Mouse (Mus musculus) left cerebral cortex, postnatal 4 days (tissue): ENCODE data around the gene Obscn. TPM values are rescaled to one million over a fixed set of nuclear protein-coding genes. Genes with fewer than 3 reads are reported as not detected.
A peak's percentile ranks its signal among the peaks of the same experiment; 100 is the strongest.

Source experiments
- DNase-seq: peaks from one replicate; pipeline ENCODE4 v3.0.0-alpha.2; 2022
- intact Hi-C: fragments of 180-260 bp; cut with DNase I; formaldehyde crosslinking; loops from one replicate; pipeline ENCODE4 v1.15.1; 2025
- total RNA-seq, 2 experiments: library from RNA; stranded (reverse); gene quantifications; 2 replicates each; pipeline ENCODE4 v1.2.3; 2021

Gene Obscn
- total RNA-seq, 2 experiments from 2014 or later, result 4.4 to 4.7 TPM

GRCm38 (mm10) chr11:59068433-59068832 is 67.8 kb downstream of the Obscn start:
- intact Hi-C loops, result no loop called here

GRCm38 (mm10) chr11:59067921-59068320 is 68.3 kb downstream of the Obscn start:
- DNase-seq, result no peak
- intact Hi-C loops, result no loop called here

More at GRCm38 (mm10) chr11:59068433-59068832, 67.8 kb downstream of the Obscn start:
- DNase-seq, result no peak

DNA sequence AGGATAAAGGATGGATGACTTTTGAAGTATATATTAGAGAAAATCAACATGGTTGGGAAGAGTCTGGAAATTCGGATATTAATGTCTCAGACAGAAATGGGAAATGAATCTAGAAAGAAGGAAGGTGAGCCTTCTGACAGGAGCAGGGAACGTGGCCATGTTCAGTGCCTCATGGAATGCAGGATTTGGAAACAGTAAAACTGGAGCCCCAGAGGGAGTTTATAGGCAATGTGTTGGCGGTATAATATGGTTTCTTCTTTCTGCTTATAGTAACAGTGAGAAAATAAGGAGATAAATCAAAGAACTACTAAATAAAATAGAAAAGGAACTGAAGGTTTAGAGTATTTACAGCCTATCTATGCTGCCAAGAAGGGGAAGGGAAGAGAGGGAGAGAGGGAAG is 78.2 kb downstream of the Obscn start:
- no peak for DNase-seq
- intact Hi-C loops, result no loop called here

DNA sequence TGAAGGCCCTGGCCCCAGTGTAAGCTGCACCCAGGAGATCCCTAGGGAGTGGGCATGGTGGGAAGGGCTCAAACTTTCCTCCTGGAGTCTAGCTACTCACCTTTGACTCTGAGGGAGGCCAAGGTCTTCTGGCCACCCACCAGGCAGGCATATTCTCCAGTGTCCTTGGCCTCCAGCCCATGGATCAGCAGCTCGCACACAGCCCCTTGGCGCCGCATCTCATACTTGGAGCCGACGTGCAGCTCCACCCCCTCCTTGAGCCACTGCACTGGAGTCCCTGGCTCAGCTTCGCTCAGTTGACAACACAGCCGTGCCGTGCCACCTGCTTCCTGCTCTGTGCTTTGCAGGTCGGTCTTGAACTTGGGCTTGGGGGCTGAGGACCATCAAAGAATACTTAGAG is 85.2 kb downstream of the Obscn start:
- peak; percentile 35 for DNase-seq
- intact Hi-C loops, result no loop called here

DNA sequence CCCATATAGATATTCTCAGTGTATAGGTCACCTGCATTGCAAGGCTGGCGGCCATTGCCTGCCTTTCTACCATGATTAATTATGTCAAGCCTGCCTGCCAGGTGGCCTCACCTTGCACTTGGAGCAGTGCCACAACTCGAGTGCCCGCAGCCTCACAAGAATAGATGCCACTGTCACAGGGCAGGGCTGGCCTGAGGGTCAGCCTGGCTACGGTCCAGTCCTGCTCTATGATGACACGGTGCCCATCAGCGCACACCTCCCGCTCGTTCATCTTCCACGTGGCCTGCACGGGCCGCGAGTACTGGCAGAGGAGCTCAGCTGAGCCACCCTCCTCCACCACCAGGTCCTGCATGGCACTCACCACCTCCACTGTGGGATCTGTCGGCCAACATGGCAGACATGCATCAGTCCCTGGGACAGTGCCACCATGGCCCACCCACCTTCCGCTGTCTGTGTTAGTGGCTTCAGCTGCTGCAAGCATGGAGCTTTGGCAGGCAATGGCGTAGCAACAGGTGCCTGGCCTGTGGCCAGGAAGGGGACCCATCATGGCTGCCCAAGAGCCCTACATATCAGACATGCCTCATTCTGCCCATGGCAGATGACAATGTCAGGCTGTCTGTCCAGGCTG is 91.4 kb downstream of the Obscn start:
- DNase-seq, result peak; percentile 83
- intact Hi-C loops, result no loop called here

GRCm38 (mm10) chr11:59029003-59029402 is 107.2 kb downstream of the Obscn start:
- intact Hi-C loops, result no loop called here
- no peak for DNase-seq

- no peak for DNase-seq
- intact Hi-C loops, result no loop called here
Measured at GRCm38 (mm10) chr11:59026411-59026810, 109.8 kb downstream of the Obscn start.

DNA sequence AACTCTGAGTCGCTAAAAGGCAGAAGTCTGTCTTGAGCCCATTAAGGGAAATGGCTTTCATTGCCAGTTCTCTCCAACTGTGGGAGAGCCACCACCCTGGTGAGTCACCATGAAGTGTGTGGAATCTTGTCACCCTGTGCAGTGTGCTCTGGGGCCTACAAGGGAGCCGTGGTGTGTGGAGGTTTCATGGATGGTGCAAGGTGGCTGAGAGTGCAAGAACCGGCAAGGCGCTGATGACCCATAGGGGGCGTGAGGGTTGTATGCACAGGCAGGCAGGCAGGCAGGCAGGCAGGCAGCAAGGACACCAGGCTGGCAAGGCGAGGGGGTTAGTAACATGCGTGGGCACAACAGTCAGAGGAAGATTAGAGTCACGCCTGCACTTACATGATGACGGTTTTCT is 121.2 kb downstream of the Obscn start:
- intact Hi-C loops, result no loop called here
- DNase-seq, result peak; percentile 55

DNA sequence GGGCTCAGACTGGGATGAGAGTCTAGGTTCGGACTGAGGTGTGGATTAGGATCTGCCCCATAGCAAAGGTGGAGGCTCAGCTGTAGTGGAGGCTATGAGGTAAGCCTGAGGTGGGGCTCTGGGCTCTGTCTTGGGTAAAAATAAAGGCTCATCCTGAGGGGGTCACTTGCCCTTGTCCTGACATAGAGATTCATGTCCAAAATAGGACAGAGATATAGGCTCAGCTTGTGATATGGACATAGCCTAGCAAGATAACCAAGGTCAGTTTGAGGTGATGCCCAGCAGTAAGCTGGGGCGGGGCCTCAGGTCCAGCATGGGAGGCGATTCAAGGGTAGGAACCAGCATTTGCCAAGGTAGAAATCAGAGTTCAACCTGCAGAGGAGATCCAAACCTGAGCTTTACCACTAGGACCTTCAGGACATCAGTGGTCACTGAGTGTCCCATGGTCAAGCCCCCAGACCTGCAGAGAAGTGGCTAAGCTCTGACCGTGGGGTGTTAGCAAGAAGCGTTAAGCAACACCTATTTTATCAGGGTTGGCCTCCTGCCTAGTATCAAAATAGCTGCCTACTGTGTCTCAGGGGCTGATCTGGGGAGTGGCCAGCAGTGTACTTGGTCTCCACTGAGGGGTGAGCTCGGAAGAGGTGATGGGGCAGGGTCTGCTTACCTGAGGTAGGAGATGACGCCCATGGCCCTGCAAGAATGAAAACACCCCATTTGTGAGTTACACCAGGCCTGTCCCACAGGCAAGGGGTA is 133.7 kb downstream of the Obscn start:
- no peak for DNase-seq
- intact Hi-C loops, result no loop called here

DNA sequence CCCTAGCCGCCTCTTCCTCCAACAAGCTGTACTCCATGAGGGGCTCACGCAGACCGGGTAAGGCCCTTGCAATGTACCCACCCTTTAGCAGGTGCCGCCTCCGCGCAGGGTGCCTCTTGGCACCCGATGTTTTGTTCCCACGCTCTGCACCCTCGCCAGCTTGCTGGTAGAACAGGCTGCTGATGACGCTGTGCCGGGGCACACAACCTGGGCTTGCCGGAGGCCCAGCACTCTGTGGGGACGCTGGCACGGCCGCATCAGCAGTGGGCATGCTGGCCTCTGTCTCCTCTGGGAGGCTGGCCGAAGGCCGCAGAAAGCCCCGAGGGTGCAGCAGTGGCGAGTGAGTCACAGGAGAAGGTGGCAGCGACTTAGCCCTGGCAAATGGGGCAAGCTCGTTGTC is 135.6 kb downstream of the Obscn start:
- intact Hi-C loops, result no loop called here
- no peak for DNase-seq

GRCm38 (mm10) chr11:58999830-59000229 is 136.4 kb downstream of the Obscn start:
- no peak for DNase-seq
- intact Hi-C loops, result no loop called here

DNA sequence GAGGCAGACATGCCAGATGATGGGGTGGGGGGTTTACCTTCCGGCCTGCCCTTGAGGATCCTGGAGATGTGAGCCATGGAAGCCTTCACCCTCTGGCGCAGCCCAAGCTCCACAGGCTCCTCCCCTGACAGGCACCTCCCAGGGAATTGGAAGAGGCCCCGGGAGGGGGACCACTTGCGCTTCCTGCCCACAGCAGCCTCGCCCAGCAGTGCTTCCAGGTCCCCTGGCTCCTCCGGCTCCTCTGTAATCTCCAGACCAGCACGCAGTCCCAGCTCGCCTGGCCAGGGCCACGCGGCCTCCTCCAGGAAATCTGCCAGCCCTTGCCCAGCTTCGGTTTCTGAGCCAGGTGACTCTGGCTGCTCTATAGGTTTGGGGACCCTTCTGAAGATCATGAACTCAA is 137.0 kb downstream of the Obscn start:
- intact Hi-C loops, result no loop called here
- DNase-seq, result no peak

DNA sequence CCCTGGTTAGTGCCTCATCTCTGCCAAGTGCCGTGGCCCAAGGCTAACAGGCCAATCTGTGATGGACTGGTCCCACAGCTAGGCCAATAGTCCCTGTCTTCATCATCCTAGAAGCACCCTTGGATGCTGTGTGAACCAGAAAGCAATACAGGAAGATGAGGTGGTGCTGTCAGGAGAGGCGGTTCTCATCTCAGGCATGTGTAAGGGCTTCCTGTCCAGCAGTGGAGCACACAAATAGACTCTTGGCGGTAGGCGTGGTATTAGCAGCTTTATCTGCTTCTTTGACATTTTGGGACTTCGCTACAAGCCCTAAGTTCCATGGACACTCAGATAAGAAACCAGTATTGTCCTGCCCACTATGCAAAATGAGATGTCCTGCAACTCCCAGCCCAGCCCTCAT is 138.7 kb downstream of the Obscn start:
- no peak for DNase-seq
- intact Hi-C loops, result no loop called here

- intact Hi-C loops, result no loop called here
- no peak for DNase-seq
Measured at GRCm38 (mm10) chr11:58995807-58996370, 140.3 kb downstream of the Obscn start.

DNA sequence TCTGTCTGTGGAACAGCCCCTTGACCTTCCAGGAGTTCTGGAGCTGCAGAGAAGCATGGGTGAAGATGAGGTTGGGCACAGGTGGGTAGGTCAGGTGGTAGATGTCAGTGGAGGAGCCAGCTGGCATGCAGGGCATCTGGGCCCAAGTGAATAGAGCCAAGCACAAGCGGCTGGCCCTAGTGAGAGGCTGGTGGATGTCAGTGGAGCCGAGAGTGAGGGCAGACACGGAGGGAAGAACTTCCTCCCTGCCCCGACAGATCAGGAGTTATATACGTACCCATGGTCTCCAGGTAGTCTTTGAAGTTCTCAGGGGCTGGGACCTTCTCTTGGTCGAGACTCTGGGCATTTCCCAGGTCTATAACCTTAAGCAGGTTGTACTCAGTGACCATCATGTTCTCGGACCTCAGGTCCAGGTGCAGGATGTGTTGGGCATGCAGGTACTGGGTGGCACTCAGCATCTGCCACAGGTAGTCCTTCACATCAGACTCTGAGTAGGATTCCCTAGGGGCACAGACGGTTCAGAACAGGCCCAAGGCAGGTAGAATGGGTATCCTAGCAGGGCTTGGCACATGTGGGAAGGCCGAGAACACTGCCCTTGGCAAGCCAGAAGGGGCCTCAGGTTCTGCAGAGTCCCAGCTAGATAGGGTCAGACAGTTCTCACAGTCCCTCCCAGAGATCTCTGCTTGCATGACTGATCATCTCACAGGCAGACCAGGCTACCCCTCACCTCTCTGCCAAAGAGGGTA is 141.0 kb downstream of the Obscn start:
- DNase-seq, result no peak
- intact Hi-C loops, result no loop called here

DNA sequence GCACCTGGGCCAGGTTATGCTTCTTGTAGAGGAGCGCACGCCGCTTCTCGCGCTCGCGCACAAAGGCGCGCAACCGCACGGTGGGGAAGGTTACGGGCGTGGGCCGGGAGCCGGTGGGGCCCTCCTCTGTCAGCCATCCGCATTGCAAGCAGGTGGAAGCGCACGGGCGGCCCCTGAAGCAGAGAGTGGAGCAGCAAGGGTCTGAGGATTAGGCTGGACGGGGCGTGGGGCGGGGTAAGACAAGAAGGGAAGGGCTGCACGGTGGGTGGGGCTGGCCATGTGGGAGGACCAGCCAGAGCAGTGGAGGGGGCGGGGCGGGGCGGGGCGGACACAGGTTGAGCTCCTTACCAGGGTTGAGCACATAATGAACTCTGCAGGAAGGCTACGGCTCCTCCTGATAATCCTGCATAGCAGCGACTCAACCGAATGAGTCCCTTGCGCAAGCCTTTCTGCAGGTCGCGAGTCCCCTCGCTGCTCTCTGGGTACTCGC is 141.8 kb downstream of the Obscn start:
- intact Hi-C loops, result no loop called here
- peak; percentile 45 for DNase-seq

DNA sequence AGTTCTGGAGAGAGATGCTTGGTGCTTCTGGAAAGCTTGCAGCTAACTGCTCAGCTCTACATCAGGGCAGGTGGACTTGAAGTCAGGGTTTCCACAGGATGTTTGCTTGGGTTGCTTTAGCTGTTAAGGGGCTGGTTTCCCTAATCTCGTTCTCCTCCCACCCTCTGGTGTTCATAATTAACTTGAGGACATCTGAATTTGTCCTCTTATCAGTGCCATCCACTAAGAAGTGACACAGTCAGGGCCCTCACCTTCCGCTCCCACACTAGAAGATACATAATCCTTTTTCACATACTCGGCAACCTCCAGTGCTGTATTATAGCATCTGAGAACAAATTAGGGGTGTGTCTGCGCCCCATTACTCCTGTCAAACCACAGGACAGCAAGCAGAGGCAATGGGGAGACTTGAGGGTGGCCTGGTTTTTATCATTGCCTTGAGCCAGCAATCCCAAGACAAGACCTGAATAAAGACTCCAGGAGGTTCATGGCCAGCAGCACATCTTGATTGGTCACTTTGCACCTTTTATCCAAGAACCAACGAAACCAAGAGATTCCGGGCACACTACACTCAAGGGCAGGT is 143.0 kb downstream of the Obscn start:
- no peak for DNase-seq
- intact Hi-C loops, result no loop called here

- intact Hi-C loops, result no loop called here
- no peak for DNase-seq
Measured at GRCm38 (mm10) chr11:58991911-58992310, 144.3 kb downstream of the Obscn start.

- DNase-seq, result no peak
Measured at GRCm38 (mm10) chr11:58990794-58991193, 145.4 kb downstream of the Obscn start.

DNA sequence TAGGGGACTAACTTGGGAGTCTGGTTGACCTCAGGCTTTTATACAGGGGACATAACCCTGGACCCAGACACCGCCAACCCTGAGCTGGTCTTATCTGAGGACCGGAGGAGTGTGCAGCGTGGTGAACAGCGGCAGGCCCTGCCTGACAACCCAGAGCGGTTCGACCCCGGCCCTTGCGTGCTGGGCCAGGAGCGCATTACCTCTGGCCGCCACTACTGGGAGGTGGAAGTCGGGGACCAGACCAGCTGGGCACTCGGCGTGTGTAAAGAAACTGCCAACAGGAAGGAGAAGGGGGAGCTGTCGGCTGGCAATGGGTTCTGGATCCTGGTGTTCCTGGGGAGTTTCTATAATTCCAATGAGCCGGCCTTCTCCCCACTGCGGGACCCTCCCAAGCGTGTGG is 146.1 kb downstream of the Obscn start:
- no peak for DNase-seq
- intact Hi-C loops, result no loop called here

More at GRCm38 (mm10) chr11:58990794-58991193, 145.4 kb downstream of the Obscn start:
- intact Hi-C loops, result no loop called here

- intact Hi-C loops, result no loop called here
- no peak for DNase-seq
Measured at GRCm38 (mm10) chr11:58989166-58989565, 147.0 kb downstream of the Obscn start.
